Mouse (Mus musculus) heart, embryonic 11.5 days (tissue): ENCODE data around the gene Mov10. TPM values are rescaled to one million over a fixed set of nuclear protein-coding genes. Genes with fewer than 3 reads are reported as not detected.

Source experiments
- ATAC-seq: fragments of 200-750 bp; cut with Nextera tagmentation; replicated peaks from 2 replicates; pipeline ENCODE4 v1.8.0; 2017; ENCODE audit warnings: moderate library complexity; ENCODE audit not compliant: insufficient number of reproducible peaks, low FRiP score, low TSS enrichment
- H3K27ac ChIP-seq: fragments of 300-500 bp; sonication (generic); 2 replicates; pipeline ENCODE4 v1.5.1; 2014; ENCODE audit warnings: mild to moderate bottlenecking, low read depth, low read length
- H3K27me3 ChIP-seq: fragments of 300-500 bp; sonication (generic); 2 replicates; pipeline ENCODE4 v1.6.1; 2014; ENCODE audit warnings: mild to moderate bottlenecking, low read length, mixed read lengths; ENCODE audit not compliant: control insufficient read depth, insufficient read depth
- H3K36me3 ChIP-seq: fragments of 300-500 bp; sonication (generic); 2 replicates; pipeline ENCODE4 v1.6.1; 2014; ENCODE audit warnings: mild to moderate bottlenecking, low read length, moderate library complexity, mixed read lengths; ENCODE audit not compliant: control insufficient read depth, insufficient read depth
- H3K4me1 ChIP-seq: fragments of 300-500 bp; sonication (generic); 2 replicates; pipeline ENCODE4 v1.6.1; 2014; ENCODE audit warnings: low read length; ENCODE audit not compliant: control insufficient read depth, insufficient read depth
- H3K4me2 ChIP-seq: fragments of 300-500 bp; sonication (generic); 2 replicates; pipeline ENCODE4 v1.6.1; 2014; ENCODE audit warnings: mild to moderate bottlenecking, moderate library complexity
- H3K4me3 ChIP-seq: fragments of 300-500 bp; sonication (generic); 2 replicates; pipeline ENCODE4 v1.5.1; 2014; ENCODE audit warnings: low read depth, low read length
- H3K9ac ChIP-seq: fragments of 300-500 bp; sonication (generic); 2 replicates; pipeline ENCODE4 v1.6.1; 2014; ENCODE audit warnings: mild to moderate bottlenecking, low read depth, low read length, moderate library complexity
- H3K9me3 ChIP-seq: fragments of 300-500 bp; sonication (generic); replicated peaks from 2 replicates; pipeline ENCODE4 v1.6.1; 2016; ENCODE audit warnings: low read length; ENCODE audit not compliant: control insufficient read depth
- WGBS: fragments of 180-500 bp; shearing (Covaris S2); extraction: QIAGEN DNeasy Blood & Tissue Kit; methylation state at CpG from one replicate; pipeline ENCODE4 v1.1.7; 2014; ENCODE audit not compliant: insufficient replicate concordance; 5-methylcytosine and 5-hydroxymethylcytosine counted together
- polyA plus RNA-seq: library from polyadenylated mRNA; unstranded; fragments of >200 nt; fragmentation: Nextera tagmentation; extraction: Ambion mirVana; gene quantifications from 2 replicates; pipeline ENCODE4 v1.2.1, GENCODE M21; 2014

Mov10 gene
- polyA plus RNA-seq, 1 experiment from 2014 or later = 41.2 TPM

DNA sequence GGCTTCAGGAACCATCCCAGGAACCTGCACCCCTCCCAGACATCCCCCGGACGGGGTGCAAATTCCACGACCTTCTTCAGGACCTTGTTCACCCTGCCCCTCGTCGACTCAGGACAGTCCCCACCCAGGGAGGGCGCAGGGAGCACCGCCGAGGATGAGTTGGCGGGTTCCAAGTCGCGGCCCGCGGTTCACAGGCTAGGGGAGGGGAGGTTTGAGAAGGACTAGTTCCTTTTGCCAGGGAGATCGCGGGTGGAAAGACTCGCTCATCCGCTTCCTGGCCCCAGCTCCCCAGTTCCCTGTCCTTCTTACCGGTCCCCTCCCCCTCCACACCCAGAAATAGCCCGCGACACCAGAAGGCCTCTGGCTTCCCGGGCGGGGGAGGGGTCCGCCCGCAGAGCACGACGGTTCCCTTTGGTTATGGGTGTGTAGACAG, 36.9 kb downstream of the Mov10 start, which contains the start of gene Fam19a3:
Gene Fam19a3, minus strand, starts transcription at position 370 of the 433 bp plus-strand sequence.
- Histone ChIP-seq H3K4me2 (peak within 1 kb of the TSS; percentile 100), H3K27ac (peak within 1 kb of the TSS; percentile 76), H3K9me3 (no peaks in the 10 kb centered on the region), H3K4me3 (peak within 1 kb of the TSS; percentile 72), H3K4me1 (peaks cover 20% of the 10 kb centered on the region), H3K36me3 (no peaks in the 10 kb centered on the region), H3K9ac (peak within 1 kb of the TSS; percentile 80), H3K27me3 (peaks cover 39% of the 10 kb centered on the region)
- under 1% methylated on average over 26 of the region's 26 CpGs for WGBS
- peak; percentile 16; the same call in 1 of the 2 replicates for ATAC-seq

GRCm38 (mm10) chr3:104780561-104781420, 37.6 kb downstream of the Mov10 start, which contains the start of gene Ppm1j:
TSS of gene Ppm1j (plus strand) at chr3:104781056.
- Histone ChIP-seq H3K9ac (peak within 1 kb of the TSS; percentile 80), H3K36me3 (no peaks in the 10 kb centered on the region), H3K4me1 (peaks cover 20% of the 10 kb centered on the region), H3K4me3 (peak within 1 kb of the TSS; percentile 72), H3K4me2 (peak within 1 kb of the TSS; percentile 100), H3K27ac (peak within 1 kb of the TSS; percentile 76), H3K27me3 (peaks cover 46% of the 10 kb centered on the region), H3K9me3 (no peaks in the 10 kb centered on the region)
- under 1% methylated on average over 56 of the region's 56 CpGs for WGBS
- ATAC-seq = peak; percentile 53

- no peak overlapping the region for H3K4me3 ChIP-seq
- no peak overlapping the region for H3K9ac ChIP-seq
- no peak overlapping the region for H3K27ac ChIP-seq
- 5% methylated on average over 7 of the region's 7 CpGs for WGBS
- no peaks in the 10 kb centered on the region for H3K36me3 ChIP-seq
- H3K4me1 ChIP-seq = peaks cover 20% of the 10 kb centered on the region
- no peak for ATAC-seq
- peaks cover 47% of the 10 kb centered on the region for H3K27me3 ChIP-seq
- no peak overlapping the region for H3K4me2 ChIP-seq
- no peaks in the 10 kb centered on the region for H3K9me3 ChIP-seq
Measured at GRCm38 (mm10) chr3:104779949-104780348, 38.4 kb downstream of the Mov10 start.

DNA sequence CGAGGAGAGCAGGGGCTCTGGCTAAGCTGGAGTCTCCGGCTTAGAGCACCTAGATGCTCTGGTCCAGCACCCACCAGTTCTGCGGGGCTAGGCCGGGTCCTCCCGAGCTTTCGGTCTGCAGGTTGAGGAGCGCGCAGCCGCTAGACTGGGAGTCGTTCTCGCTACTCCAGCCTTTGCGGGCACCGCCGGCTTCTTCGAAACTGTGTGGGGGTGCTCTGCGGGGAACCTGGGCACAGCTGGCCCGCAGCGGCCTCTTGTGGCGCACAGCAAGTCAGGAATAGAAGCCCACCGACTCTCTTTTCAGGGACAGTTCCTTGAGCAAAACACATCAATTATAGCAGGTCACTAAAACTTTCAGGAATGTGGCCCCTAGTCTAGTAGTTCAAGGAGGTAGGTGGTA, 41.0 kb downstream of the Mov10 start:
- Histone ChIP-seq H3K9me3 (no peaks in the 10 kb centered on the region), H3K36me3 (no peaks in the 10 kb centered on the region), H3K4me2 (peak overlapping the region; percentile 70), H3K4me3 (peak overlapping the region; percentile 42), H3K27me3 (peaks cover 45% of the 10 kb centered on the region), H3K4me1 (peaks cover 24% of the 10 kb centered on the region), H3K9ac (peak overlapping the region; percentile 39; the same call in 1 of the 2 replicates), H3K27ac (no peak overlapping the region)
- 1% methylated on average over 20 of the region's 20 CpGs for WGBS
- no peak for ATAC-seq

GRCm38 (mm10) chr3:104773301-104773700, 45.1 kb downstream of the Mov10 start:
- Histone ChIP-seq H3K27me3 (peaks cover 25% of the 10 kb centered on the region), H3K27ac (no peak overlapping the region), H3K36me3 (no peaks in the 10 kb centered on the region), H3K4me3 (no peak overlapping the region), H3K9me3 (no peaks in the 10 kb centered on the region), H3K4me2 (no peak overlapping the region), H3K9ac (no peak overlapping the region), H3K4me1 (peaks cover 6% of the 10 kb centered on the region)
- no peak for ATAC-seq
- 78% methylated on average over 7 of the region's 7 CpGs for WGBS

- H3K27me3 ChIP-seq = peaks cover 12% of the 10 kb centered on the region
- no peak for ATAC-seq
- no peaks in the 10 kb centered on the region for H3K36me3 ChIP-seq
- H3K9me3 ChIP-seq = no peaks in the 10 kb centered on the region
- peaks cover 6% of the 10 kb centered on the region for H3K4me1 ChIP-seq
- no peak overlapping the region for H3K4me2 ChIP-seq
- WGBS = 45% methylated on average over 6 of the region's 6 CpGs
- no peak overlapping the region for H3K27ac ChIP-seq
- no peak overlapping the region for H3K9ac ChIP-seq
- H3K4me3 ChIP-seq = no peak overlapping the region
Measured at GRCm38 (mm10) chr3:104771460-104771859, 46.9 kb downstream of the Mov10 start.

DNA sequence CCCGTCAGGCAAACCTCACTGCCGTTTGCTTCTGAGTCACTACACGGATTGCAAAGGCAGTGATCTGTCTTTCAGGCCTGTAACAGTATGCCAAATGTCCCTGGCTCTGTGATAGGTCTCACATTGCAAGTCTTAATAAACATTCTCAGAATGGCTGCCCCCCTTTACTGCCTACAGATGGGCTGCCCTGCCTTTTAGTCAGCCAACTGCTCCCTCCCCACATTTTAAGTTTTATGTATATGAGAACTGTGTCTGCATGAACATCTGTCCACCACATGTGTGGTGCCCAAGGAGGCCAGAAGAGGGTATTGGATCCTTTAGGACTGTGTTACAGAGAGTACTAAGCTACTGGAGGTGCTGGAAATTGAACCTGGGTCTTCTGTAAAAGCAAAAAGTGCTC, 47.4 kb downstream of the Mov10 start:
- Histone ChIP-seq H3K27ac (no peak overlapping the region), H3K36me3 (no peaks in the 10 kb centered on the region), H3K9me3 (no peaks in the 10 kb centered on the region), H3K9ac (no peak overlapping the region), H3K4me2 (no peak overlapping the region), H3K4me1 (peaks cover 6% of the 10 kb centered on the region), H3K27me3 (peaks cover 6% of the 10 kb centered on the region), H3K4me3 (no peak overlapping the region)
- no peak for ATAC-seq
- 68% methylated on average over 3 of the region's 3 CpGs for WGBS

GRCm38 (mm10) chr3:104770035-104770434, 48.3 kb downstream of the Mov10 start:
- Histone ChIP-seq H3K4me2 (no peak overlapping the region), H3K4me3 (no peak overlapping the region), H3K9me3 (no peaks in the 10 kb centered on the region), H3K27ac (no peak overlapping the region), H3K9ac (no peak overlapping the region), H3K36me3 (no peaks in the 10 kb centered on the region), H3K27me3 (0 out of 2 replicates have a peak, but pooled peaks cover 3% of the 10 kb centered on the region), H3K4me1 (peaks cover 6% of the 10 kb centered on the region)
- WGBS = 62% methylated on average over 10 of the region's 10 CpGs
- ATAC-seq = no peak
